Mouse (Mus musculus): ENCODE data around the gene Polr3e. TPM values are rescaled to one million over a fixed set of nuclear protein-coding genes. Genes with fewer than 3 reads are reported as not detected.
A peak's percentile ranks its signal among the peaks of the same experiment; 100 is the strongest.
"Not testable (repeated sequence)": the region's sequence is repeated elsewhere in the genome, so short reads cannot be mapped to it uniquely, and the experiment has no call there.

Gene Polr3e
- polyA plus RNA-seq, 1 experiment from 2014 or later: 12.8 TPM

DNA sequence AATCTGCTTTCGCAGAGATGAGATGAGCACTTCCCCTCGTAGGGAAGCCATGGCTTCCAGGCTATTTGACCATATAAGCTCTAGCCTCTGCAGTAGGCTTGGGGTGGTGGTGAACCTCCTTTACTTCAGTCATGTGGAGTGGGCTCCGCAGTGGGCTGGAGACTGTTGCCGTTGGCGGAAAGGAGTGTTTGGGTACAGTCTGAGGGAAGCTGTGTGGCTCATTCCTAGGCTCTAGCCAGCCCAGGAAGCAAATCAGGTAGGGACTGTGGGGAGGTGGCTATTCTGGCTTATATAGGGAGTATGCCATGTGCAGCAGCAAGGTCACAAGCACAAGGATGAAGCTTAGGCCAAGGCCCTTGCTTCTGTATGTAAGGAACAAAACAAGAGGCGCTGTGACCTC, 23.7 kb downstream of the Polr3e start:
- Histone ChIP-seq H3K9ac (no peak overlapping the region), H3K36me3 (replicated peaks) (peaks cover 94% of the 10 kb centered on the region)
- WGBS (ENCODE audit: insufficient replicate concordance): 87% methylated on average over 6 of the region's 6 CpGs

GRCm38 (mm10) chr7:120942506-120942905, 25.0 kb downstream of the Polr3e start:
- 71% methylated on average over 1 of the region's 1 CpGs for WGBS (ENCODE audit: insufficient replicate concordance)
- Histone ChIP-seq H3K4me2 (no peak overlapping the region), H3K4me1 (replicated peaks) (no peaks in the 10 kb centered on the region), H3K4me3 (replicated peaks) (no peak overlapping the region), H3K9me3 (replicated peaks) (no peaks in the 10 kb centered on the region), H3K36me3 (replicated peaks) (peaks cover 87% of the 10 kb centered on the region), H3K27me3 (no peaks in the 10 kb centered on the region), H3K9ac (no peak overlapping the region), H3K27ac (replicated peaks) (no peak overlapping the region)
- no peak for ATAC-seq (ENCODE audit: insufficient read depth)

More for the DNA sequence above, 23.7 kb downstream of the Polr3e start:
- Histone ChIP-seq H3K4me2 (no peak overlapping the region), H3K9me3 (replicated peaks) (no peaks in the 10 kb centered on the region), H3K4me1 (replicated peaks) (no peaks in the 10 kb centered on the region), H3K4me3 (replicated peaks) (no peak overlapping the region), H3K27me3 (no peaks in the 10 kb centered on the region), H3K27ac (replicated peaks) (no peak overlapping the region)
- ATAC-seq (ENCODE audit: insufficient read depth): no peak

DNA sequence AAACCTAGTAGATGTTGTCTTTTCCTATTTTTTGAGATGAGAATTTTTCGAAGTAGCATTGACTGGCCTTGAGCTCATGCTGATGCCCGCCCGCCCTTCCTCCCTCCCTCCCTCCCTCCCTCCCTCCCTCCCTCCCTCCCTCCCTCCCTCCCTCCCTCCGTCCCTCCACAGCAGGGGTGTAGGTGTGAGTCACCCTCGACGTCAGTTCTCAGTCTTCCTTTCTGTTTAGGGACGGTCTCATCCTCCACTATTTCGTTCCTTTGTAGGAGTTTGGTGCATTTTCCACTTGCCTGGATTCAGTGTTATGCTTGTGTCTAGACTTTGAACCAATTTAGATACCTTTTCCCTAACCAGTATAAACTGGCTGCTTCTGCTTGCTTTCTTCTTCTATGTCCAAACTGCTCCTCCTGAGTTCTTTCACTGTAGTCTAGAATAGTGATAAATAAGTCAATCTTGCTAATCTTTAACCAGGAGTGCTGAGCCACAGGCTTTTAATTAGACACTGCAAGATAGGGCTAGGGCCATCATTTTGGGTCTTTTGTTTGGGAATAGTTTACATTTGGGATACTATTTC, 26.5 kb downstream of the Polr3e start:
- no peak for ATAC-seq (ENCODE audit: insufficient read depth)

GRCm38 (mm10) chr7:120953591-120953990, 36.0 kb downstream of the Polr3e start:
- WGBS (ENCODE audit: insufficient replicate concordance): 89% methylated on average over 7 of the region's 7 CpGs
- not testable (repeated sequence) for ATAC-seq (ENCODE audit: insufficient read depth)

More for the DNA sequence above, 26.5 kb downstream of the Polr3e start:
- Histone ChIP-seq H3K9me3 (replicated peaks) (no peaks in the 10 kb centered on the region), H3K4me2 (no peak overlapping the region), H3K4me3 (replicated peaks) (no peak overlapping the region), H3K9ac (no peak overlapping the region), H3K36me3 (replicated peaks) (peaks cover 87% of the 10 kb centered on the region), H3K4me1 (replicated peaks) (no peaks in the 10 kb centered on the region), H3K27ac (replicated peaks) (no peak overlapping the region), H3K27me3 (no peaks in the 10 kb centered on the region)
- WGBS (ENCODE audit: insufficient replicate concordance): 73% methylated on average over 7 of the region's 8 CpGs

GRCm38 (mm10) chr7:120960116-120960515, 42.6 kb downstream of the Polr3e start:
- no peak overlapping the region for H3K9ac ChIP-seq
- no peak for ATAC-seq (ENCODE audit: insufficient read depth)
- peaks cover 94% of the 10 kb centered on the region for H3K36me3 ChIP-seq (replicated peaks)
- no peak overlapping the region for H3K4me2 ChIP-seq
- H3K9me3 ChIP-seq (replicated peaks): no peaks in the 10 kb centered on the region
- peaks cover 7% of the 10 kb centered on the region; the same call in 1 of the 2 replicates for H3K4me1 ChIP-seq (replicated peaks)
- H3K27ac ChIP-seq (replicated peaks): no peak overlapping the region
- WGBS (ENCODE audit: insufficient replicate concordance): 96% methylated on average over 2 of the region's 2 CpGs
- no peaks in the 10 kb centered on the region for H3K27me3 ChIP-seq
- H3K4me3 ChIP-seq (replicated peaks): no peak overlapping the region

More at GRCm38 (mm10) chr7:120953591-120953990, 36.0 kb downstream of the Polr3e start:
- not testable (repeated sequence) for H3K27me3 ChIP-seq; H3K9me3 ChIP-seq (replicated peaks); H3K4me1 ChIP-seq (replicated peaks); H3K27ac ChIP-seq (replicated peaks); H3K4me2 ChIP-seq; H3K9ac ChIP-seq; H3K4me3 ChIP-seq (replicated peaks)
- H3K36me3 ChIP-seq (replicated peaks): peaks cover 76% of the 10 kb centered on the region

- peaks cover 93% of the 10 kb centered on the region for H3K36me3 ChIP-seq (replicated peaks)
- H3K4me3 ChIP-seq (replicated peaks): no peak overlapping the region
- H3K9me3 ChIP-seq (replicated peaks): no peaks in the 10 kb centered on the region
- H3K27ac ChIP-seq (replicated peaks): no peak overlapping the region
- H3K9ac ChIP-seq: no peak overlapping the region
- ATAC-seq (ENCODE audit: insufficient read depth): peak; percentile 25; the same call in 1 of the 2 replicates
- H3K4me2 ChIP-seq: no peak overlapping the region
- 87% methylated on average over 6 of the region's 6 CpGs for WGBS (ENCODE audit: insufficient replicate concordance)
- H3K27me3 ChIP-seq: no peaks in the 10 kb centered on the region
- peaks cover 7% of the 10 kb centered on the region; the same call in 1 of the 2 replicates for H3K4me1 ChIP-seq (replicated peaks)
Measured at GRCm38 (mm10) chr7:120960601-120961000, 43.1 kb downstream of the Polr3e start.

DNA sequence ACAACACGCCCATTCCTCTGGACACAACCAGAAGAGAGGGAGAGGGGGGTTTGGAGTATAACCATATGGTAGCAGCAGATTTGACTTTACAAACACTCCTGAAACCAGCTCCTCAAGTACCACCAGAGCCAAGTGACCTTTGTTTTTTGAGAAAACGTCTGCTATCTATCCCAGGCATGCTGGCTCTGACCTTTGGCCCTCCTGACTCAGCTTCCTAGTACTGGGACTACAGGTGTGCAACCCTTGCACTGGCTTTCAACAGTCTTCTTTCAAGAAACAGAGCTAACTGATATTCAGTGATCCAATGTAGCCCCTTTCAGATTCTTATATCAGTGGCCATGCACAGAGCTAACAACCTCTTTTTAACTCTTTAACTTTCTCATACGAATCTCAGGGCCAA, 44.3 kb downstream of the Polr3e start:
- WGBS (ENCODE audit: insufficient replicate concordance): 58% methylated on average over 3 of the region's 3 CpGs
- Histone ChIP-seq H3K27me3 (no peaks in the 10 kb centered on the region), H3K4me3 (replicated peaks) (no peak overlapping the region), H3K9ac (no peak overlapping the region), H3K27ac (replicated peaks) (no peak overlapping the region), H3K9me3 (replicated peaks) (no peaks in the 10 kb centered on the region), H3K4me2 (no peak overlapping the region), H3K4me1 (replicated peaks) (peaks cover 9% of the 10 kb centered on the region; the same call in 1 of the 2 replicates), H3K36me3 (replicated peaks) (peaks cover 91% of the 10 kb centered on the region)
- ATAC-seq (ENCODE audit: insufficient read depth): no peak

DNA sequence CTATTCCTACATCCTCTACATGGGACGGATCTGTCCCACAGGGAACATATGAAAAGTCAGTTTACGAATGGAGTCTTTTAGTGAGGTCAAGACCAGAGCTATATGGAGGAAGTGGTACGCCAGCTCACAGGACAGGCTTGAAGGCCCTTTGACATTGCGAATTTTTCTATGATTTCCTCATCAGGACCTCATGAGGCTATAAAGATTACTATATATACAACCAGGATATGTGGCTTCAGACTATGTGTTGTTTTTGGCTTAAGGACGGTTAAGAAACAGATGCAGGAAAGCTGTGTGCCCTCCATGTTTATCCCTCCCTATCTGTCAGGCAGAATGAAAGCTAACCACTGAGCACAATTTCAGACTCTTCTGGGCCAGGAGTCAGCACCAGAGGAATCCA, 45.6 kb downstream of the Polr3e start:
- Histone ChIP-seq H3K27me3 (no peaks in the 10 kb centered on the region), H3K4me3 (replicated peaks) (no peak overlapping the region), H3K27ac (replicated peaks) (no peak overlapping the region), H3K9me3 (replicated peaks) (no peaks in the 10 kb centered on the region), H3K9ac (no peak overlapping the region), H3K36me3 (replicated peaks) (peaks cover 91% of the 10 kb centered on the region), H3K4me2 (no peak overlapping the region), H3K4me1 (replicated peaks) (peaks cover 19% of the 10 kb centered on the region)
- WGBS (ENCODE audit: insufficient replicate concordance): 82% methylated on average over 5 of the region's 5 CpGs
- ATAC-seq (ENCODE audit: insufficient read depth): no peak

DNA sequence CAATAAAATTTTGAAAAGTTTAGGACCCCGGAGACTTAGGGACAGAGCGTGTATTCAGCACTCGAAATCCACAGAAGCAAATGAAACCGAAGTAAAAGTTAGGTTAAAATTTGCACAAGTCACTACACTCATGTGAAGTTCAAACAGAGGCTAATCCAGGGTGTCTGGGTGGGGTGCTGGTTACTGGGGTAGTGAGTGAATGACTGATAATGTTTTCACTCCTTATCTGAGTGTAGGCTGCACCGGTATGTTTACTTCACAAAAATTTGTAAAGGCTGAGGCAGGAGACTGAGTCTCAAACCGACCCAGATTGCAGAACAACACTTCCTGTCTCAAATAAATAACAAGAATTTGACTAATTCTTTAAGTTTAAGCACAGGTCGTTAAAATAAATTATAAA, 51.7 kb downstream of the Polr3e start:
- H3K27me3 ChIP-seq: no peaks in the 10 kb centered on the region
- 30% methylated on average over 7 of the region's 7 CpGs for WGBS (ENCODE audit: insufficient replicate concordance)
- peak overlapping the region; percentile 66 for H3K4me2 ChIP-seq
- H3K4me3 ChIP-seq (replicated peaks): peak overlapping the region; percentile 25
- no peaks in the 10 kb centered on the region for H3K9me3 ChIP-seq (replicated peaks)
- peak; percentile 98 for ATAC-seq (ENCODE audit: insufficient read depth)
- peaks cover 73% of the 10 kb centered on the region for H3K4me1 ChIP-seq (replicated peaks)
- peaks cover 65% of the 10 kb centered on the region for H3K36me3 ChIP-seq (replicated peaks)
- peak overlapping the region; percentile 90 for H3K27ac ChIP-seq (replicated peaks)
- H3K9ac ChIP-seq: peak overlapping the region; percentile 7; the same call in 1 of the 2 replicates

DNA sequence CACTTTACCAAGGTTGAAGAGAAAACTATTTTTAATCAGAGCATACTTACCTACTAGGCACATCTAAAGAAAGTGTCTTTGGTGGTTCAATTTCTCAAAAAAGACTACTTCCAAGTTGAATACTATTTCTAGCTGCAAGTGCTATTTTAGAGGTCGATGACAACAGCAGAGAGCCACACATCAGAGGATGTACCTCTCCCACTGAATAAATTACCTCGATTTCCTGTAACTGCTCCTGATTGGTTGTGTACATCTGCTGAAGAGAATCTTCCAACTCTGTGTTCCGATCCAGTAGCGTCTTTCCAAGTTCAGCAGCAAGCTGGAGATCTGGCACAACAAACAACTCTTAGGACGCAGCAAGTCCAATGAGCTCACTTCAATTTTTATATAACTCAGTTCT, 52.6 kb downstream of the Polr3e start:
- Histone ChIP-seq H3K36me3 (replicated peaks) (peaks cover 56% of the 10 kb centered on the region), H3K4me3 (replicated peaks) (no peak overlapping the region), H3K27me3 (no peaks in the 10 kb centered on the region), H3K4me1 (replicated peaks) (peaks cover 82% of the 10 kb centered on the region), H3K27ac (replicated peaks) (peak overlapping the region; percentile 90), H3K9me3 (replicated peaks) (no peaks in the 10 kb centered on the region), H3K9ac (peak overlapping the region; percentile 15; the same call in 1 of the 2 replicates), H3K4me2 (0 out of 2 replicates have a peak overlapping the region, but pooled peaks have one; percentile 6)
- ATAC-seq (ENCODE audit: insufficient read depth): no peak
- WGBS (ENCODE audit: insufficient replicate concordance): 78% methylated on average over 5 of the region's 5 CpGs

DNA sequence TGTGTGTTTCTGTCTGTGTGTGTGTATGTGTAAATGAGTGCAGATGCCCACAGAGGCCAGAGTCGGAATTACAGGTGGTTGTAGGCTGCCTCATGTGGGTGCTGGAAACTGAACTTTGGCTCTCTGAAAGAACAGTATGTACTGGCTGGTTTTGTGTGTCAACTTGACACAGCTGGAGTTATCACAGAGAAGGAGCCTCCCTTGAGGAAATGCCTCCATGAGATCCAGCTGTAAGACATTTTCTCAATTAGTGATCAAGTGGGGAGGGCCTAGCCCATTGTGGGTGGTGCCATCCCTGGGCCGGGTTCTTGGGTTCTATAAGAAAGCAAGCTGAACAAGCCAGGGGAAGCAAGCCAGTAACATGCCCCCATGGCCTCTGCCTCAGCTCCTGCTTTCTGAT, 54.9 kb downstream of the Polr3e start:
- Histone ChIP-seq H3K36me3 (replicated peaks) (peaks cover 37% of the 10 kb centered on the region), H3K4me2 (peak overlapping the region; percentile 11), H3K27ac (replicated peaks) (peak overlapping the region; percentile 90), H3K4me1 (replicated peaks) (peaks cover 94% of the 10 kb centered on the region)
- not testable (repeated sequence) for ATAC-seq (ENCODE audit: insufficient read depth); H3K9ac ChIP-seq; H3K9me3 ChIP-seq (replicated peaks); H3K27me3 ChIP-seq; H3K4me3 ChIP-seq (replicated peaks)
- 65% methylated on average over 2 of the region's 2 CpGs for WGBS (ENCODE audit: insufficient replicate concordance)

DNA sequence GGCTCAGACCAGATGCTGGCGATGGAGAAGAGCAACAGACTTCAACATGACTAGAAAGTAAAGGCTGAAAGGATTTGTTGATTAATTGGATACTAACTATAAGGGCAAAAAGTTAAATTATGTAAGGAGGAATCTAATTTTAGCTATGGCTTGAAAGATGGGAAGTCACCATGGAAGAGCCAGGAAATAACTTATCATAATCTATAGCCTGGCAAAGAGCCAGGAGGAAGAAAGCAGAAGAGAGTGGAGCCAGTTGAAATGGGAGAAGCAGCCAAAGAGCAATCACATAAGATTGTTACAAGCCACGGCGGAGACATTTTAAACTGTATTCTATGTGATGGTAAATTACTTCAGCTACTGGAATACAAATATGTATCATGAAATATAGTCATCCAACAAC, 56.5 kb downstream of the Polr3e start:
- WGBS (ENCODE audit: insufficient replicate concordance): 73% methylated on average over 3 of the region's 3 CpGs
- Histone ChIP-seq H3K36me3 (replicated peaks) (peaks cover 26% of the 10 kb centered on the region), H3K27ac (replicated peaks) (peak overlapping the region; percentile 43), H3K4me2 (0 out of 2 replicates have a peak overlapping the region, but pooled peaks have one; percentile 13), H3K27me3 (no peaks in the 10 kb centered on the region), H3K9me3 (replicated peaks) (no peaks in the 10 kb centered on the region), H3K4me3 (replicated peaks) (no peak overlapping the region), H3K9ac (no peak overlapping the region), H3K4me1 (replicated peaks) (peaks cover 95% of the 10 kb centered on the region)
- no peak for ATAC-seq (ENCODE audit: insufficient read depth)

Measured in liver, embryonic 15.5 days (tissue).